Mouse (Mus musculus): ENCODE results near the gene Nbeal2.

Gene Nbeal2

GRCm38 (mm10) chr9:110617081-110617480 is 36.9 kb downstream of the Nbeal2 start:
- DNase-seq (ENCODE audit: extremely low read depth, low read depth, low spot score): no peak

DNA sequence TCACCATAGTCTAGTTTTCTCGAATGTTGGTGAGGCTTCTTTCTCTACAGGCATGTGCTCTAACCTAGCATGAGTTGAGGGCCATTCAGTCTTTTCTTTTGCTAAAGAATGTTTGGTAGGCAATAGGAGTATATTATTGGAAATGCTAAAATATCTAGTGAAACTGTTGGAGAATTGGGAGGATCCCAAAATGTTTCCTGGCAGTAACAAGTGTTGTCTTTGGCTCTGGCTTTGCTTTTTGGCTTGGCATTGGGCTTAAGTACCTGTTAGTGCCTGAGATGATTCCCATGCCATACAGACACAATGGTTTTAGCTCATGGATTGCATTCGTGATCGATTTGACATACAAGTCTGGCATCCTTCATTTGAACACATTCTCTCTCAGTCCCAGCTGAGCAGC is 42.5 kb downstream of the Nbeal2 start:
- no peak for DNase-seq (ENCODE audit: extremely low read depth, low read depth, low spot score)

DNA sequence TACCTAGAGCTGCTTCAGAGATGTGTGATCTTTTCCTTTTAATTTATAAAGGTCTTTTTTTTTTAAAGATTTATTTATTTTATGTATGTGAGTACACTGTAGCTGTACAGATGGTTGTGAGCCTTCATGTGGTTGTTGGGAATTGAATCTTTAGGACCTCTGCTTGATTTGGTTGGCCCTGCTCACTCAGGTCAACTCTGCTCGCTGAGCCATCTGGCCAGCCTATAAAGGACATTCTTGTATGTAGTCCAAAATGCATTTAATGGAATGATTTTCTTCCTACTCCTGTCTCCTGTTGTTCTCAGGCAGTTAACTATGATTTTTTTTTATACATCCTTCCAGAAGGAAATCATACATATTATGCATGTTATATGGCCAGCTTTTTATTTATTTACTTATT is 70.4 kb downstream of the Nbeal2 start:
- DNase-seq (ENCODE audit: extremely low read depth, low read depth, low spot score): no peak

DNA sequence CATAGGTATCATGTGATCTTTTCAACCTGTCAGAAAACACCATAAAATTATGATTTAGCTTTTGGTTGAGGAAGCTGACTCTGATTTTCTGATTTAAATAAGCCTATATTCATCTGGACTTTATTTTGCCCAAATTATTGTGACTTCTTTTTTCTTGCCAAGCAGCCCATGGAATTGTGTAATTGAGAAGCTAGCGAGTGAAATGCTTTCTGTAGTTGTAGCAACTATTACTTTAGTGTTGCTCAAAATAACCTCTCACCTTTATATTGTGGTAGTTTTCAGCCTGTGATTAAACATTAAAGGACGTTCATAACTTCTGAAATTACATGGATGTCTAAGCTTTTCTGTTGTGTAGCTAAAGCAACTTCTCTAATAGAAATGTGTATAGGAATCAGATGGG is 71.8 kb downstream of the Nbeal2 start:
- no peak for DNase-seq (ENCODE audit: extremely low read depth, low read depth, low spot score)
